Mouse (Mus musculus) forebrain, embryonic 10.5 days (tissue): Measurements from ENCODE around the gene Pygl. TPM values are rescaled to one million over a fixed set of nuclear protein-coding genes. Genes with fewer than 3 reads are reported as not detected.
A peak's percentile ranks its signal among the peaks of the same experiment; 100 is the strongest.

Experiments
- DNase-seq: peaks from one replicate; pipeline ENCODE4 v3.0.0-alpha.2; 2017; ENCODE audit warnings: low spot score; ENCODE audit errors: extremely low spot score
- H3K27ac ChIP-seq: fragments of 300-500 bp; sonication (generic); 2 replicates; pipeline ENCODE4 v1.5.1; 2016; ENCODE audit warnings: mild to moderate bottlenecking
- H3K27me3 ChIP-seq: fragments of 300-500 bp; sonication (generic); 2 replicates; pipeline ENCODE4 v1.6.1; 2016; ENCODE audit warnings: mild to moderate bottlenecking; ENCODE audit not compliant: poor library complexity, severe bottlenecking
- H3K36me3 ChIP-seq: fragments of 300-500 bp; sonication (generic); replicated peaks from 2 replicates; pipeline ENCODE4 v1.6.1; 2016; ENCODE audit warnings: mild to moderate bottlenecking, moderate library complexity
- H3K4me1 ChIP-seq: fragments of 300-500 bp; sonication (generic); 2 replicates; pipeline ENCODE4 v1.6.1; 2016
- H3K4me3 ChIP-seq: fragments of 300-500 bp; sonication (generic); 2 replicates; pipeline ENCODE4 v1.5.1; 2016; ENCODE audit warnings: mild to moderate bottlenecking, moderate library complexity
- H3K9me3 ChIP-seq: fragments of 300-500 bp; sonication (generic); 2 replicates; pipeline ENCODE4 v1.6.1; 2016; ENCODE audit warnings: mild to moderate bottlenecking, moderate library complexity
- WGBS: fragments of 180-500 bp; shearing (Covaris S2); methylation state at CpG from one replicate; pipeline ENCODE4 v1.1.7; 2016; 5-methylcytosine and 5-hydroxymethylcytosine counted together
- polyA plus RNA-seq: library from polyadenylated mRNA; unstranded; fragments of >200 nt; fragmentation: Nextera tagmentation; extraction: Ambion mirVana; gene quantifications from 2 replicates; pipeline ENCODE4 v1.2.1, GENCODE M21; 2016

Pygl gene
- polyA plus RNA-seq, 1 experiment from 2014 or later: 9.7 TPM

GRCm38 (mm10) chr12:70247683-70248474 is 16.6 kb upstream of the Pygl start:
- Histone ChIP-seq H3K27me3 (no peaks in the 10 kb centered on the region), H3K27ac (peak overlapping the region; percentile 72), H3K36me3 (no peaks in the 10 kb centered on the region), H3K4me1 (peaks cover 35% of the 10 kb centered on the region), H3K9me3 (no peaks in the 10 kb centered on the region), H3K4me3 (no peak overlapping the region)
- DNase-seq: no peak
- WGBS: 57% methylated on average over 15 of the region's 15 CpGs

GRCm38 (mm10) chr12:70242550-70242949 is 11.3 kb upstream of the Pygl start:
- H3K4me3 ChIP-seq: no peak overlapping the region
- peaks cover 9% of the 10 kb centered on the region for H3K4me1 ChIP-seq
- WGBS: 91% methylated on average over 7 of the region's 7 CpGs
- H3K27ac ChIP-seq: no peak overlapping the region
- DNase-seq: no peak
- H3K36me3 ChIP-seq: no peaks in the 10 kb centered on the region
- no peaks in the 10 kb centered on the region for H3K27me3 ChIP-seq
- H3K9me3 ChIP-seq: no peaks in the 10 kb centered on the region

- Histone ChIP-seq H3K27me3 (no peaks in the 10 kb centered on the region), H3K36me3 (no peaks in the 10 kb centered on the region), H3K4me1 (peaks cover 8% of the 10 kb centered on the region), H3K27ac (no peak overlapping the region), H3K4me3 (no peak overlapping the region), H3K9me3 (no peaks in the 10 kb centered on the region)
- no peak for DNase-seq
- 85% methylated on average over 5 of the region's 5 CpGs for WGBS
Measured at GRCm38 (mm10) chr12:70239741-70240140, 8.5 kb upstream of the Pygl start.

- H3K27ac ChIP-seq: no peak overlapping the region
- no peak for DNase-seq
- WGBS: 81% methylated on average over 8 of the region's 8 CpGs
Measured at GRCm38 (mm10) chr12:70238604-70239003, 7.3 kb upstream of the Pygl start.

GRCm38 (mm10) chr12:70234938-70235484 is 3.7 kb upstream of the Pygl start:
- peak overlapping the region; percentile 79 for H3K27ac ChIP-seq
- no peaks in the 10 kb centered on the region for H3K36me3 ChIP-seq
- H3K9me3 ChIP-seq: no peaks in the 10 kb centered on the region
- peaks cover 30% of the 10 kb centered on the region for H3K4me1 ChIP-seq
- peaks cover 28% of the 10 kb centered on the region for H3K27me3 ChIP-seq
- 17% methylated on average over 13 of the region's 13 CpGs for WGBS
- peak; percentile 76 for DNase-seq
- peak overlapping the region; percentile 48 for H3K4me3 ChIP-seq

More at GRCm38 (mm10) chr12:70238604-70239003, 7.3 kb upstream of the Pygl start:
- Histone ChIP-seq H3K4me3 (no peak overlapping the region), H3K9me3 (no peaks in the 10 kb centered on the region), H3K36me3 (no peaks in the 10 kb centered on the region), H3K27me3 (peaks cover 4% of the 10 kb centered on the region), H3K4me1 (peaks cover 10% of the 10 kb centered on the region)

DNA sequence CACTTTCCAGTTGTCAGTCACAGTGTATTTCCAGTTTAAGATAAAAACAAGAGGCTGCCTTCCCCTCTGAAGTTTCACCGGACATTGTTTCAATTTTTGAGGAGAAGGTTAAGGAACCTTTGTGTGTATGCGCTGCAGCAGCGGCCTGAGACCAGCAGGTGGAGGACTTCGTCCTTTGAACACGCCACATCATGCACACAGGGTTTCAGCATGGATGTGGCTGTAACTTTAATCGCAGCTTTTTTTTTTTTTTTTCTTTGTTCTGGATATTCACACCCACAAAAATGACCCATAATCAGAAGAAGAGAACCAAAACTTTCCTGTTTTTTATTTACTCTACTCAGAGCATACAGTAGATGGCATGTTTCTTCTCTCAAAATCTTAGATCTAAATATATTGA is 3.1 kb upstream of the Pygl start:
- Histone ChIP-seq H3K4me3 (no peak overlapping the region), H3K27me3 (peaks cover 34% of the 10 kb centered on the region), H3K27ac (no peak overlapping the region), H3K9me3 (no peaks in the 10 kb centered on the region), H3K36me3 (no peaks in the 10 kb centered on the region), H3K4me1 (peaks cover 30% of the 10 kb centered on the region)
- DNase-seq: peak; percentile 53
- WGBS: 28% methylated on average over 6 of the region's 6 CpGs

DNA sequence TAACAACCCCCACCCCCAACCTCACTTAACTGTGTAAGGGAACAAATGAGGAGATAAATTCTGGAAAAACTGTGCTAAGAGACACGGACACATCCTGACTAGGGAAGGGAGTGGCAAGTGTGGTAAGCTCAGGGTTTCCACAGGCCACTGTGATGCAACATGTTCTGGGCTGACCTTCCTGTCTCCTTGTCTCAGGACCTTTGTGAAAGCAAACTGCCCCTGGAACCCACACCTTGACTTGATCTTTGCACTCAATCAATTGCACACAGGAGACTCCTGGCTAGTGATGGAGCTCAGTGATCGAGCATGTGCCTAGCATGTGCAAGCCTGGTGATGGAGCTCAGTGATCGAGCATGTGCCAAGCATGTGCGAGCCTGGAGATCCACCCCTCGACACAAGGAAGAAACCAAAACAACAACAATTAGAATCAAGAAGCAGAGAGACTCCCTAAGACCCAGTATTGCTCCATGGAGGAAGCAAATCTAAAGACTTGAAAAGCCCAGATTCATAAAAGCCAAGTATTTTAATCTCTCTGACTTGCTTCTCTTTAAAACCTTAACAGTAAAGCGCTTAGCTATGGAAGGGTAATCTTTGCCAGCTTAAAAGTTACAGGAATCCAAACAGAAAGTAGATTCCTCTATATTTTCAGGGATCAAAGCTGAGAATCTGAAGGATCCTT is 2.5 kb upstream of the Pygl start:
- WGBS: 85% methylated on average over 6 of the region's 6 CpGs
- Histone ChIP-seq H3K4me1 (peaks cover 30% of the 10 kb centered on the region), H3K27me3 (peaks cover 41% of the 10 kb centered on the region), H3K4me3 (no peak overlapping the region), H3K9me3 (no peaks in the 10 kb centered on the region), H3K27ac (no peak overlapping the region), H3K36me3 (no peaks in the 10 kb centered on the region)
- no peak for DNase-seq

DNA sequence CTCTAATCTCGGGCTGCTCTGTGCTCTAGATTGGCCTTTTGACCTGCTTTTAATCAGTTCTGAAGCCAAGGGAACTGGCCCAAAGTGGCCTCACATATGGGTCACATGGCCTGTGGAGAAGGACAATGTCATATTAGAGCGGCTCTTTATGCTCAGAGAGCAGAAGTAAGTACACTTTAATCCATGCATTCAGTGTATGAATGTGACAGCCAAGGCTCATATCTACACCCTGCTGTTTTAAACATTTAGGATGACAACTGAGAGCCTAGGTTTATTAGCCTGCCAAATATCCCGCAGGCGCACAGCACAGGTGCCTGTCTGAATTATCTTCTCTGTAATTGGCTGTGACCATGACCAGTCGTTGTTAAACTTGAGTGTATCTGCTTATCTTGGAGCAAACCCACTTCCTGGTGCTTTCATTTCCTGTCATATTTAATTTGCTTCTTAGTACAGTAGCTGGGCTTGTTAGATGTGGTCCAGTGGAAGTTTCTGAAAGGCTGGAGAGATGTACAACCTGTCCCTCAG is 794 bp upstream of the Pygl start:
- Histone ChIP-seq H3K36me3 (no peaks in the 10 kb centered on the region), H3K4me3 (no peak overlapping the region), H3K27ac (no peak overlapping the region), H3K9me3 (no peaks in the 10 kb centered on the region), H3K4me1 (peaks cover 38% of the 10 kb centered on the region), H3K27me3 (peaks cover 58% of the 10 kb centered on the region)
- 40% methylated on average over 5 of the region's 5 CpGs for WGBS
- DNase-seq: no peak

DNA sequence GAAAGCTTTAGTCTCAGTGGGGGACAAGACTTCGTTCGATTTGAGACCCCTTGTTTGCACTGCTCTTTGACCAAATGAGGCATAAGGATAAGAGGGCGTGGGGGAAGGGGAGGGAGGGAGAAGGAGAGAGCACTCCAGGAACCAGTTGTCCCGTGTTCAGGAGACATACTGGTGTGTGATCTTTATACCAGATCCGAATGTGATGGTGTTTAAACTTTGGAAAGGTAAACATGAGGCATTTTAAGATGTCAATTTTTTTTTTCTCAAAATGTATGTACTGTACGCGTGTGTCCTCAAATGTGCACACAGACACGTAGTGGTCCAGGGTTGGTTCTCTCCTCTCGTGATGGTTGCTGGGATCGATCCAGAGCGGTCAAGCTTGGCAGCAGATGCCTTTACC is 3.1 kb downstream of the Pygl start:
- no peaks in the 10 kb centered on the region for H3K9me3 ChIP-seq
- H3K4me3 ChIP-seq: peak overlapping the region; percentile 59; the same call in 1 of the 2 replicates
- H3K36me3 ChIP-seq: no peaks in the 10 kb centered on the region
- H3K27ac ChIP-seq: 0 out of 2 replicates have a peak overlapping the region, but pooled peaks have one; percentile 74
- peaks cover 74% of the 10 kb centered on the region for H3K27me3 ChIP-seq
- H3K4me1 ChIP-seq: peaks cover 42% of the 10 kb centered on the region
- WGBS: 61% methylated on average over 11 of the region's 11 CpGs
- no peak for DNase-seq

GRCm38 (mm10) chr12:70227121-70227932 is 4.0 kb downstream of the Pygl start:
- WGBS: 1% methylated on average over 52 of the region's 52 CpGs

GRCm38 (mm10) chr12:70226655-70227054 is 4.6 kb downstream of the Pygl start:
- Histone ChIP-seq H3K4me3 (peak overlapping the region; percentile 59), H3K9me3 (no peaks in the 10 kb centered on the region), H3K36me3 (no peaks in the 10 kb centered on the region), H3K27ac (peak overlapping the region; percentile 74), H3K27me3 (peaks cover 65% of the 10 kb centered on the region), H3K4me1 (peaks cover 34% of the 10 kb centered on the region)
- WGBS: 29% methylated on average over 5 of the region's 5 CpGs
- no peak for DNase-seq

More at GRCm38 (mm10) chr12:70227121-70227932, 4.0 kb downstream of the Pygl start:
- Histone ChIP-seq H3K36me3 (no peaks in the 10 kb centered on the region), H3K4me1 (peaks cover 41% of the 10 kb centered on the region), H3K4me3 (peak overlapping the region; percentile 59), H3K27ac (peak overlapping the region; percentile 74), H3K27me3 (peaks cover 67% of the 10 kb centered on the region), H3K9me3 (no peaks in the 10 kb centered on the region)
- peak; percentile 53 for DNase-seq

- H3K27ac ChIP-seq: no peak overlapping the region
- H3K4me1 ChIP-seq: peaks cover 26% of the 10 kb centered on the region
- H3K36me3 ChIP-seq: no peaks in the 10 kb centered on the region
- no peaks in the 10 kb centered on the region for H3K9me3 ChIP-seq
- no peak overlapping the region for H3K4me3 ChIP-seq
- DNase-seq: no peak
- WGBS: 74% methylated on average over 4 of the region's 4 CpGs
- H3K27me3 ChIP-seq: peaks cover 37% of the 10 kb centered on the region
Measured at GRCm38 (mm10) chr12:70223331-70223730, 8.0 kb downstream of the Pygl start.
